Mouse (Mus musculus) lung, postnatal 10 days (tissue): Measurements from ENCODE around the gene Nlgn3.

Experiments
- DNase-seq: peaks from one replicate; pipeline ENCODE4 v3.0.0; 2021

The Nlgn3 gene

DNA sequence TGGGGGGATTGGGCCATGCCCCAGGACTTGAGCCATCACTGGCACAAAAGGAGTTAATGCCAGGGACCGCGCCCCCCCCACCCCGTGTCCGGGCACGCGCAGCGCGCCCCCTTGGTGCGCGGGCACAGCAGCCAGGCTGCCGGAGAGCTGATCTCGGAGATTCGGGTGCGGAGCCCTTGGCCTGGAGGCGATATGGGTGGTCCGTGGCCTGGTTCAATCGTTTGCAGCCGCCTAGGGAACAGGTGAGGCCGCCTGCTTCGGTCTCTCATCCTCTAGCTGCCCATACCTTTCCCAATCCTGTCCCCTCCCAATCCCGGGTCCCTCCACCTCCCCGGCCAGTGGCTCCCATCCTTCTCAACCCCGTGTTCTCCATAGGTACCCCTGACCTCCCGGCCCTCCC lies at the start of gene Nlgn3:
Nlgn3 (plus strand) TSS at position 114 of the 400 bp plus-strand sequence.
- DNase-seq = peak; percentile 3

DNA sequence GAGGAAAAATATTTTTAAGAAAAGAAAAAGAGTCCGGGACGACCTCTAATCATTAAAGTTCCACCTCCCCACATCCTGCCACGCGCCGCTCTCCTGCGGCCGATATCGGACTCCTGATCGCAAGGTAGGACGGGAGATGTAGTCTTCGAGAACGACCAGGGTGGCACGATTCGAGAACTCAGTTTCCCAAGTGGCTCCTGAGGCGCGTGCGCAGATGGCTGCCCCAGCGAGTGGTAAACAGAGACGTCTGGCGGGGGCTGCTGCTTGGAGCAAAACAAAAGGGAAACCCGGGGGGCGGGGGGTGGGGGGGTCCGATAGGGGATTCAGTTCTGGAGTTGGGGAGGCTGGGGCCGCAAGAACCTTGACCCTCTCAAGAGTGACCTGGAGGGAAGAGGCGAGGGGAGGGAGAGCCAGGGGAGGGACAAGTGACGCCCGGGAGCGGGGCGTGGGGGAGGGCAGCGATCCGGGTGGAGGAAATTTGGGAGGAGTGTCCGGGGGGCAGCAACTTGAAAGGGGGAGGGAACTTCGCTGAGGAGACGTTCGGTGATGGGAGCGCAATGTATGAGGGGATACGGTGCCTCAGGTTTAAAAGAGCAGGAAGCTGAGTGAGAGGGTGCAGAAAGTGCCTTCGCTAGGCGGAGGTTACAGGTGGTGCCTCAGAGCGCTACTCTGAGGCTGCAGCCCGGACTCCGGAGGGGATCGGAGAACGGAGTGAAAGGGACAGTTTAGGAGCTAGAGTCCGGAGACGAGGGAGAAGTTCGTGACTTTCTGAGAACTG lies 44.8 kb upstream of the Nlgn3 start, which contains the start of gene Foxo4:
Foxo4 (plus strand) TSS at position 577 of the 778 bp plus-strand sequence.
- DNase-seq = peak; percentile 92

DNA sequence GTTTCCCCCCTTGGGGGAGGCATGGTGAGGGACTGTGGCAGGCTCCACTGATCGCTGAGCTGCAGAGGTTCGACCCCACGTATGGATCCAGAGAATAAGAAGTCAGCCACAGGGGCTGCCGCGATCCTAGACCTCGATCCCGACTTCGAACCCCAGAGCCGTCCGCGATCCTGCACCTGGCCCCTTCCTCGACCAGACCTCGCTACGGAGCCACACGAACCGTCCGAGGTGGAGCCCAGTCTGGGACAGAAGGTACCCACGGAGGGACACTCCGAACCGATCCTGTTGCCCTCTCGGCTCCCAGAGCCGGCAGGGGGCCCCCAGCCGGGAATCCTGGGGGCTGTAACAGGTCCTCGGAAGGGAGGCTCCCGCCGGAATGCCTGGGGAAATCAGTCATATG lies 44.2 kb upstream of the Nlgn3 start:
- DNase-seq = no peak

DNA sequence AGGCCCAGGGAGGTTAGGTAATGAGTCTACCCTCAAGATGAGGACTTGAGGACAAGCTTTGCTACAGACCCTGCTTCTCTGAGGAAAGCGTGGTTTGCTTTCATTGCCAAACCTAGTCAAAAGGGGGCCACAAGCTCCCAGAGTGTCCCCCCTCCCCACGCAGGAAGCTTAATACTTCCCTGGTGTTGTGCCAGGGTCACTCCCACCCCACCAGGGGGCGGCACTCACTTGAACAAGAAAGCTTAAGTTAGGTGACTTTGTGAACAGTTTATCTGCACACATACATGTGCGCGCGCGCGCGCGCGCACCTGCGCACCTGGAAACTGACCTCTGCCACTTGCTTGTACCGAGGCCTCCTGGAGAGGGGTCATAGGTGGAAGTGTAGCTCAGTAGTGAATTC lies 42.4 kb upstream of the Nlgn3 start:
- peak; percentile 31 for DNase-seq

DNA sequence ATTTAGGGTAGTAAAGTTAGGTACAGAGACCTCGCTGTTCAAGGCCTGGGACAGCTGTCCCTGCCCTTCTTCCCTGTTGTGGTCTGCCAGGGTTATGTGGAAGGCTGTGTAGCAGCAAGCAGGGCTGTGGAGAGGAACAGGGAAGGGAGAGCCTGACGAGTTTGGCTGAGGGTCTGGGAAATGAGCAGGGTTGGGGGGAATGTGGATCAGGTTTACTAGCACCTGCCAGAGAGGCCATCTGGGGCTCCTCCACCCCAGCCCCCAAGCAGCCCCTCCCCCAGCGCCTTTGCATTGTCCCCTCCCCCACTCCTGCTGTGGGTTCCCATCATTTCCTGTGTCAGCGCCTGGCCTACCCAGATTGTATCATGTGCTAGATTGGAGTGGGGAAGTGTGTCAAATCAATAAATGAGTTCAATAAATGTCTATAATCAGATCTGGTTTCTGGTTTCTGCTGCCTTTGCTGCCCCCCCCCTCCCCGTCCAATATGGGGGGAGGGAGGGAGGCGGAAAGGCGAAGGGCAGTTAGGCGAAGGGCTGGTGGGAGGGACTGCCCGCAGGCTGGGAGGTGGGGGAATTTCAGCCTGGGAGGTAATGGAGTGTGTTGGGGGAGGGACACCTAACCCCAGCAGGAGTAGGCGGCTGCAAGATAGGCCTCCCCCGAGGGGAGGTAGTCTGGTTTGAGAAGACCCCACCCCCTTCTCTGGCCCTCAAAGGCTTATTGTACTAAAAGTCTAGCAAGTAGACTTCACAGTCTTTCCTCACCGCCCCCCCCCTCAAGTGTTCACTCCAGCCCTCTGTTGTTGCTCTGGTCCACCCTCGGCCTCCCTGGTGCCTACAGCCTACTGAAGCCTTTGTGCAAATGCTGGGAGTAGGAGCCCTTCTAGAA lies 38.3 kb upstream of the Nlgn3 start:
- DNase-seq = no peak

DNA sequence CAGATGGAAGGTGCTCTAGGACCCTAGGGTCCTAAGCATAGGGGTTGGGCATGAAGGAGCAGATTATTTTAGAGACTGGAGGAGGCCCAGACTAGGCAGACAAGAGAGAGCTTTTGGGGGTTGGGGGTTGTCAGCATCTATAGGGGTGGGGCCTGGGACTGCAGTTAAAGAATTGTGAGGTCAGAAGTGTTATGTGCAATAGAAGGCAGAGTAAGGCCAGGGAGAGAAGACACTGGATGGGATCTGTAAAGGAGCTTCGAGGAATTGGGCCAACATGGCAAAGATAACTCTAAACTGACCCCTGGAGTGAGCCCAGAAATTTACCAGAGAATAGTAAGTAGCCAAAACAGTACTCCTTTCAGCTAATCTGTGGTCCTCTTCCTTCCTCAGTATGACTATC lies 35.1 kb upstream of the Nlgn3 start, which contains the start of gene Gm614:
Gm614 (minus strand) TSS at position 101 of the 400 bp plus-strand sequence.
- no peak for DNase-seq

DNA sequence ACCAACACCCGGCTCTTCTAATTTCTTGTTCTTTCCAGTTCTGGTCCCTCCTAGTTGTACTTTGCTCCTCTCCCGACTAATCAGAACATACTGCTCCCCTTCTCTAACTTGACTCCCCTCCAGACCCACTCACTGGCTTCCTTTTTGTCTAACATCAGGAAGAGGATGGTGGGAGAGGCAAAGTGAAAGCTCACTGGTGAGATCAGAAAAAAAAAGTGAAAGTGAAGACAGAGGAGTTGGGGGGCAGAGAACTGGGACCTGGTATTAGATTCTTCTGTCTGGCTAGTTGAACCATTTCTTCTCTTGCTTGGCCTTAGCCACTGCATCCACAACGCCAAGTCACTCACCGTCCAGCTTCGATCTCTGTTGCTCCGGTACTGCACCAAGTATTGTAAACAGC lies 32.3 kb upstream of the Nlgn3 start:
- no peak for DNase-seq

DNA sequence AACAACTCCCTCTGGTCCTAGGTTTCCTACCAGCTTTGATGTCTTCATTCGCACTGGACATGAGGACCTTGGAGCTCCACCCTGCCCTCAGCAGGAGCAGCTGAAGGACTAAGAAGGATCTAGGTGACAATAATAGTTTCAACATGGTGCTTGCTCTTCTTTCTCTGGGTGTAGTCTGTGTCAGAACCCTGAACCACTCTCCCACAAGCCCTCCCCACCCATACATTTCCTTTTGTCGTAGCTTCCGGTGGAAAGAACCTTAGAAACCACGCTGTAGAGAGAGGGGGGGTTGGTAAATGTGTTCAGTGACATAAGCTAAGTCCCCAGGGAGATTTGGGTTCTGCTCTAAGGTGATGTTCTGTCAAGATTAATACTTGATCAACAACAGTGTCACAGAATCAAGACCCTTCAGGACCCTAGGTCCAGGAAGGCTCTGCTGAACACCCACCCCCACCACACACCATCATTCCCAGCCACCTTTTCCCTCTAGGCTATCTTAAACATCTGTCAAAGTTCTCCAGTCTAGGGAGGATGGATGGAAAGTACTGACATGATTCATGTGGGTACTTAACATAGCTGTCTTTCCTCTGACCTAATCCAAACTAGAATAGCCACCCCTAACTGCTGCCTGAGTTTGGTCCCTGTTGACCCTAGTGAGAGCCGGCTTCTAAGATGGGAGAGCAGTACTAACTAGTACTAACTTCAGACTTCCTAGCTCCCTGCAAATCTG lies 30.8 kb upstream of the Nlgn3 start, which contains the start of gene Il2rg:
Il2rg (minus strand) TSS at position 231 of the 730 bp plus-strand sequence.
- DNase-seq = peak; percentile 18

DNA sequence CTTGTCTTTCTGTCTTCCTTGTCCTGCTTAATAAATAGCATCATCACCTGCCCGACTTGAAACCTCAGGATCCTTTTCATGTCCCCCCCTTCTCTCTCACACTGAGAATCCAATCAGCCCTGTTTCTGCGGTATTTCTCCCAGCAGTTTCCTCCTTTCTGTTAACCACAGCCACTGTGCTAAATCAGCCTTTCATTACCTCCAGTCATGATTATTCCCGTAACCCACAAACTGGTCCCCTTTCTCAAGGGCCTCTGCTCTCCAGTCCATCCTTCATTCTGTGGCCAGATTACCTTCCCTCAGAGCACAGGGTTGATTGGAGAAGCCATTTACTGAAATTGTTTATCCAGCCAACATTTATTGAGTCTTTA lies 30.2 kb upstream of the Nlgn3 start, which contains the start of gene Gm20489:
Gm20489 (minus strand) TSS at position 269 of the 370 bp plus-strand sequence.
- DNase-seq = no peak

DNA sequence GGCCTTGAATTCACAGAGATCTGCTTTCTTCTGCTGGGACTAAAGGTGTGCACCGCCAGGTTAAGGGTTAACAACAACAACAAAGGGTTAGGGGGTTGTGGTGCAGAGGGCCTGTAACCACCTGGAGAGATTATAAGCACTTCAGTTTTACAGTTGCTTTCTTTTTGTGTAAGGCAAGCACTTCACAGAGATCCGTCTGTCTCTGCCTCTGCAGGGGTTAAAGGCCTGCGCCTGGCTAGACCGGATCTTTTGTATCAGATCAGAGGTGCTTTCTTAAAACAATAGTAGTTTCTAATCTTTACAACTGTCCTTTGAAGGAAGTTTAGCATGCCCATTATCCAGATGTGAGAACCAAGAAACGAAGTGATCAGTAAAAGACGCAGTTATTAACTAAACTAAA lies 25.6 kb upstream of the Nlgn3 start:
- DNase-seq = no peak

DNA sequence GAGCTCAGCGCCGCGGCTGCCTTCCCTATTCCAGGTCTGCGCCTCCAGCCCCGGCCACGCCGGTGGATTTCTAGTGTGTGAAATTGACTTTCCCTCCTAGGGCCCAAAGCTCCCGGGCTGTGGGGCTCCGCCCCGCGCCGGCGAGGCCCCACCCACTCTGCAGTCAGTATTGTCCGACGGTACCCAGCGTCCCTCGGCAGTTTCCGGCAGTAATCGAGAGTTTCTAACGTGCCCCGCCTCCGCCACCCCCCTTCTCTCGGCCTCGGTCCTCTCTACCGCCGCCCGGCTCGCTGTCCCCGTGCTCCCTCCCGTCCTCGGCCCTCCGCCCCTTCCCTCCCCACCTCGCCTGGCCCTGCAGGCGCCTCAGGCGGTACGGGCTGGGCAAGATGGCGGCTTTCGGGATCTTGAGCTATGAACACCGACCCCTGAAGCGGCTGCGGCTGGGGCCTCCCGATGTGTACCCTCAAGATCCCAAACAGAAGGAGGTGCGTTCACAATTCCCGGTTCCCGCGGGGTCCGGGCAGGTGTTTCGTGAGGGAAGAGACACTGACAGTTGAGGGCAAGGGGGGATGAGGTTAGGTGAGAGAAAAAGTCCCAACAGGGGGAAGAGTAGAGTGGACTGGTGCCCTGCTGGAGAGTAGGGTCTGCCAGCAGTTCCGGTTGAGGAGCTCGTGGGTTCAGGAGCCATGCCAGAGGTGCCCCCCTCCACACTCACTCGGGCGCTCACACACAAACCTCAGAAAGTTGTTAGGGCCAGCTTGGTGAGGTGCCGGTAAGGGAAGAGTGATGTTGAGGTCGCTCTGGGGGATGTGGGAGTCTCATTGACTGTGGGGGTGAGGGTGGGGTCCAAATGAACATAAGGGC lies 24.9 kb upstream of the Nlgn3 start, which contains the start of gene Med12:
Med12 (plus strand) TSS at position 156 of the 864 bp plus-strand sequence.
- peak; percentile 95 for DNase-seq

DNA sequence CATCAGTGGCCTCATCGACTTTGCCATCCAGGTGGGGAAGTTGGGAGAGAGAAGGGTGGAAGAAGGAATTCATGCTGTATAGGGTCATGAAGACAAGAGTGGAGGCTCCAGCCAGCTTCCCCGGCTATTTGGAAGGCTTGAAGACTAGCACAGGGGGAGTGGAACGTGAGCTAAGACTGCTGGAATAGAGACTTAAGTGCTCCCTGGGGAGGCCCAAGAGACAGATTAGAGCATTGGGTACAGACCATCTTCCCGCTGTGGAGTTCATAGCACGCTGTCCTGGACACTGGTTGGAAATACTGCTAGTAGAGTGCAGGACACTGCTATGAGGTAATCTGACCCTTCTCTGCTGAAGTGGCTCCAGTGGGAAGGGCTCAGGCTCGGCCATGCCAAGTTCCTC lies 16.2 kb upstream of the Nlgn3 start:
- no peak for DNase-seq

DNA sequence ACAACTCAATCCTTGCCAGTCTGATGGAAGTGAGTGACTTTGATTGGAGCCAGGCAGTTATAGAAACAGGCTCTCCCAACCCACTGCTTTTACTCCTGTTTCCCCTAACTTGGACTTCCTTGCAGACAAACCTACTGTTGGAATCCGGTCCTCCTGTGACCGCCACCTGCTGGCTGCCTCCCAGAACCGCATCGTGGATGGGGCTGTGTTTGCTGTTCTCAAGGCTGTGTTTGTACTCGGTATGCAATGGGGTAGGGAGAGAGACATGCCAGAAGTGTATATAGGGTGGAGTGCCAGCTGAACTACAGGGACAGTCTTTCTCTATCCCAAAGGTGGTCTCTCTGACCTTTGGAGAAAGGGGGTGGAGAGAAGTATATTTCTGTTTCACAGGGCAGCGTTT lies 13.4 kb upstream of the Nlgn3 start:
- DNase-seq = peak; percentile 64

DNA sequence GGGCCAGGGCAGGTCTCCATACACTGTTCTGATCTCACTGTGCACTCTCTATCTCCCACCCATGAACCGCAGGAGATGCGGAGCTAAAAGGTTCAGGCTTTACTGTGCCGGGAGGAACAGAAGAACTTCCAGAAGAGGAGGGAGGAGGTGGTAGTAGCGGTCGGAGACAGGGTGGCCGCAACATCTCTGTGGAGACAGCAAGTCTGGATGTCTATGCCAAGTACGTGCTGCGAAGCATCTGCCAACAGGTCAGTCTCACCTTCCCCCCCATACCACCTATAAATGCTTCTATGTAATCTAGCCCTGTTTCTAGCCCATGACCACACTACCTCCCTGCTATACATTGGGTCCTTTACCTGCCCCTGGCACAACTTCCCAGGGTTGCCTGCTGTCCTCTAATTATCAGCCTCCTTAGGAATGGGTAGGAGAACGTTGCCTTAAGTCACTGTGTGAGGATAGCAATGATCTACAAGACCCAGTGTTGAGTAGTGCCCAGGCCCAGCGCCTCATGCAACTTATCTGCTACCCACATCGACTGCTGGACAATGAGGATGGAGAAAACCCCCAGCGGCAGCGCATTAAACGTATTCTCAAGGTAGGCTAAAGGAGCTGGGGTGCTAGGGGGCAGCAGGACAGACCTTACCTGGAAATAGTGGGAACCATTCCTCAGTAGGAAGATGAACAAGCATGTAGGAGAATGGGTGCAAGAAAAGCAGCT lies 12.9 kb upstream of the Nlgn3 start:
- no peak for DNase-seq

DNA sequence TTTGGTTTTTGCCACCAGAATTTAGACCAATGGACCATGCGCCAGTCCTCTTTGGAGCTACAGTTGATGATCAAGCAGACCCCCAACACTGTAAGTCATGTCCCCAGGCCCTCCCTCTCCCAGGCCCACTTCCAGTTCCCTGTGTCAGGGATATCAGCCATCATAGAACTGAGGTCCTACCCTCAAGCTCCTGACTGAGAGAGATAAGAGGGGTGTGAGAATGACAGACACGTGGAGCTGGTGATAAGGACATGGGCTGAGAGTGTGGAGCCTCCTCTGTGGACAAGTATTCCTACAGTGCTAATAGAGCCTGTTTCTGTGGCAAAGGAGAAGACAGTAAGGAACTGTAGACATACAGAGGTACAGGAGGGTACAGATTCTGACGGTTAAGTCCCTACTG lies 11.4 kb upstream of the Nlgn3 start:
- no peak for DNase-seq

DNA sequence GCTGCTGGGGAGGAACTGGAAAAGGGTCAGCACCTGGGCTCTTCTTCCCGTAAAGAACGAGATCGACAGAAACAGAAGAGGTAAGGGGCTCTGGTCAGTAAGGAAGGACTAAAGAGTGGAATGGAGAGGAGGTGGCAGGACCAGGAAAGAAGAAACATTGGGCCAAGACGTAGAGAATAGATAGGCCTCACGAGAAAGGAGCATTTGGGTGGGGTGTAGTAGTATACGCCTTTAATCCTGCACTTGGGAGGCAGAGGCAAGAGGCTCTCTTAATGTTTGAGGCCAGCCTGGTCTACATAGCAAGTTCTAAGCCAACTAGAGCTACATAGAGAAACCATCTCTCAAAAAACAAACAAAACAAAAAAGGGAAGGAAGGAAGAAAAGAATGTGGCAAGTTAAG lies 10.5 kb upstream of the Nlgn3 start:
- DNase-seq = no peak

DNA sequence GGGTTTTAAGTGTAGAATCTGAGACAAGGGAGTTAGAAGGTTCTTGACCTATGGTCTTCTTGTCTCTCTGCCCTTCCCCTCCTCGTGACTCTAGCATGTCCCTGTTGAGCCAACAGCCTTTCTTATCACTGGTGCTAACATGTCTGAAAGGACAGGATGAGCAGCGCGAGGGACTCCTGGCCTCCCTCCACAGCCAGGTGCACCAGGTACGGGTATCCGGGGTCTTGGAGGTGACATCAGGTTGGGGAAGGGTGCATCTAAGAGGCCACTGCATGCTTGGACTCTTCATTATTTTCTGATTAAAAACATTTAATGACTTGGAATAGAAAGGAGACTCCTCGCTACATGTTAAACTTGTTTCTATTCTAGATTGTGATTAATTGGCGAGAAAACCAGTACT lies 9.9 kb upstream of the Nlgn3 start:
- no peak for DNase-seq

DNA sequence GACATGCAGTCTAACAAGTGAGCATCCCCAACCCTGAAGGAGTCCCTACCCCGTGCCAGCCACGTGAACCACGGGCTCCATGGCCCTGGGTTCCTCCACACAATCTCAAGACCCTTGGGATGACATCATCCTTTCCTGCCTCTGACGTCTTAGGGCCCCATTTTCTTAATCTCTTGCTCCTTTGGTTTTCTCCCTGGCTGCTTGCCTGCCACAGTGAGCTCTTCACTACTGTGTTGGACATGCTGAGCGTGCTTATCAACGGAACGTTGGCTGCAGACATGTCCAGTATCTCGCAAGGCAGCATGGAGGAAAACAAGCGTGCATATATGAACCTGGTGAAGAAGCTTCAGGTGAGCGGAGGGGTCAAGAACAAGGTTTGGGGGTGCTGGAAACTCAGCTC lies 8.9 kb upstream of the Nlgn3 start:
- DNase-seq = no peak

DNA sequence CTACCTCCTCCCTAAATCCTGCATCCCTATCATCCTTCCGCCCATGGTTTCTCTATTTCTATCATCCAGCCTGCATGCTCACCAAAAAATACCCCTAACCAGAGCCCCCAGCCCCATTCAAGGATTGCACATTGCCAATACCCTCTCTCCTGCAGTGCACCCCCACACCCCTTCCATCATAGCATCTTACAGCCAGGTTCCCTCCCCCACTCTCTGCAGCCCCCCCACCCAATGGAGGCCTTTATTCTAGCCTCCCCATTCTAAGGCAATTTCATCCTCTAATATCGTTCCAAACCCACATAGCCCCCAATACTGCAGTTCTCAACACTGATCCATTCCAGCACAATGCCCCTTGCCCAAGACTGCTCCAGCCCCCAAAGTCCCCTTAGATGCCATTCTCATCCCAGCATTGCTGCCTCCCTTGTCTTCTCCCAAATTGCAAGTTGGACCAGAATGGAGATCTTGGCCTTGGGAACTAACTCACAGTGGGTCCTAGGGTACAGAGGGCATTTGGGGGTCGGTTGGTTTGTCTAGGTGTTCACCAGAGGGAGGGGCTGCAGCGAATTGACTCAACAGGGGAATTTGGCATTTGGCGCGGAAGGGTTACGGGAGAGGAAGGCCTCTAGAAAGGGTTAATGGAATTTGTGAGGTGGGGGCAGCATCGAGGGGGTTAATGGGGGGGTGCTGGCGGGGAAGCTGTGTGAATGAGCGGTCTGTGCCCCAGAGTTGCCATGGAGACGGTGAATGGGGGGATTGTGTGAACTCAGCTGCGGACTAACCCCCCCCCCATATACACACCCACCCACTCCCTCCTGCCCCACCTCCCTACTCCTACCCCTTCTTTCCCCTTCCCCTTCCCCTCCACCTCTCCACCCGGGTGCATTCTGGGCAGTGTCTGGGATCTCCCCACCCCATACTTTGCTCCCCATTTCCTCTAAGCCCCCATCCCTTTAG lies 782 bp downstream of the Nlgn3 start:
- peak; percentile 4 for DNase-seq

DNA sequence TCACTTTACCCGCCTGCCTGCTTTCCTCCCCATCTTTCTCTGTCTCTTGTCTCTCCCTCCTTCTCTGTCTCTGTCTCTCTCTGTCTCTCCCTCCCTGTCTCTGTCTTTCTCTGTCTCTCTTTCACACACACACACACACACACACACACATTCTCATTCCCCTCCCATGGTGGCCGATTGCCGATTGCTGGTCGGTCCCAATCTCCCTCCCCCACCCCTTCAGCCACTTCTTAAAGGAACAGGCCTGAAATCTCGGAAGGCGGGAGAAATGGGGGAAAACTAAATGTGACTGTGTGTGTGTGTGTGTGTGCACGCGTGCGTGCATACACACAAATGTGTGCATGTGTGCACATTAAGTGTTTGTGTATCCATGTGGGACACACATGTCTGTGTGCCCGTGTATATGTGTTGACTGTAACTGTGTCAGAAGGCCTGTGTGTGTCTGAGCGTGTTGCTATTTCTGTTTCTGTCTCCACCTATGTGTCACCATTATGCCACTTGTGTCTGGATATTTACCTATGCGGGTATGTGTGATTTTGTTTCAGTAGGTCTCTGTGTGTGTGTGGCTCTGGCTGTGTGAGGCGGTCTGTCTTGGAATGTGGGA lies 1.6 kb downstream of the Nlgn3 start:
- peak; percentile 22 for DNase-seq
